Mouse (Mus musculus) midbrain, embryonic 13.5 days (tissue): Measurements from ENCODE around the gene Fosl1. TPM values are rescaled to one million over a fixed set of nuclear protein-coding genes. Genes with fewer than 3 reads are reported as not detected.

Experiments
- ATAC-seq: fragments of 200-750 bp; cut with Nextera tagmentation; 2 replicates; pipeline ENCODE4 v1.8.0; 2017; ENCODE audit warnings: mild to moderate bottlenecking, moderate TSS enrichment, moderate library complexity
- H3K27ac ChIP-seq: fragments of 300-500 bp; sonication (generic); 2 replicates; pipeline ENCODE4 v1.5.1; 2015; ENCODE audit warnings: inconsistent platforms, mild to moderate bottlenecking, moderate library complexity
- H3K27me3 ChIP-seq: fragments of 300-500 bp; sonication (generic); 2 replicates; pipeline ENCODE4 v1.6.1; 2015; ENCODE audit warnings: mild to moderate bottlenecking, inconsistent platforms
- H3K36me3 ChIP-seq: fragments of 300-500 bp; sonication (generic); 2 replicates; pipeline ENCODE4 v1.6.1; 2015; ENCODE audit warnings: mild to moderate bottlenecking, inconsistent platforms
- H3K4me1 ChIP-seq: fragments of 300-500 bp; sonication (generic); replicated peaks from 2 replicates; pipeline ENCODE4 v1.6.1; 2015; ENCODE audit warnings: inconsistent platforms
- H3K4me2 ChIP-seq: fragments of 300-500 bp; sonication (generic); replicated peaks from 2 replicates; pipeline ENCODE4 v1.6.1; 2015; ENCODE audit warnings: moderate library complexity, mild to moderate bottlenecking, inconsistent platforms
- H3K4me3 ChIP-seq: fragments of 300-500 bp; sonication (generic); replicated peaks from 2 replicates; pipeline ENCODE4 v1.5.1; 2015; ENCODE audit warnings: mild to moderate bottlenecking, inconsistent platforms
- H3K9ac ChIP-seq: fragments of 300-500 bp; sonication (generic); replicated peaks from 2 replicates; pipeline ENCODE4 v1.6.1; 2015; ENCODE audit warnings: mild to moderate bottlenecking, inconsistent platforms
- H3K9me3 ChIP-seq: fragments of 300-500 bp; sonication (generic); 2 replicates; pipeline ENCODE4 v1.6.1; 2016; ENCODE audit warnings: mild to moderate bottlenecking, inconsistent platforms
- WGBS: fragments of 180-500 bp; shearing (Covaris S2); methylation state at CpG from one replicate; pipeline ENCODE4 v1.1.7; 2015; 5-methylcytosine and 5-hydroxymethylcytosine counted together
- polyA plus RNA-seq: library from polyadenylated mRNA; unstranded; fragments of >200 nt; fragmentation: Nextera tagmentation; extraction: Ambion mirVana; gene quantifications from 2 replicates; pipeline ENCODE4 v1.2.1, GENCODE M21; 2015

Gene Fosl1
- polyA plus RNA-seq, 1 experiment from 2014 or later, result not detected

GRCm38 (mm10) chr19:5477004-5477667, 29.8 kb downstream of the Fosl1 start:
- no peak overlapping the region for H3K27ac ChIP-seq
- H3K9me3 ChIP-seq, result no peaks in the 10 kb centered on the region
- no peak overlapping the region for H3K4me2 ChIP-seq
- H3K4me3 ChIP-seq, result no peak overlapping the region
- no peaks in the 10 kb centered on the region for H3K27me3 ChIP-seq
- WGBS, result 86% methylated on average over 10 of the region's 10 CpGs
- H3K4me1 ChIP-seq, result peaks cover 27% of the 10 kb centered on the region
- ATAC-seq, result no peak
- no peak overlapping the region for H3K9ac ChIP-seq
- H3K36me3 ChIP-seq, result peaks cover 23% of the 10 kb centered on the region

GRCm38 (mm10) chr19:5477668-5478300, 30.4 kb downstream of the Fosl1 start:
- Histone ChIP-seq H3K27me3 (no peaks in the 10 kb centered on the region), H3K4me3 (no peak overlapping the region), H3K9ac (no peak overlapping the region), H3K4me2 (no peak overlapping the region), H3K9me3 (no peaks in the 10 kb centered on the region), H3K27ac (no peak overlapping the region), H3K36me3 (peaks cover 30% of the 10 kb centered on the region), H3K4me1 (peaks cover 27% of the 10 kb centered on the region)
- WGBS, result 94% methylated on average over 18 of the region's 18 CpGs
- ATAC-seq, result no peak

- no peaks in the 10 kb centered on the region for H3K9me3 ChIP-seq
- H3K27me3 ChIP-seq, result no peaks in the 10 kb centered on the region
- no peak overlapping the region for H3K4me2 ChIP-seq
- 94% methylated on average over 10 of the region's 10 CpGs for WGBS
- no peak overlapping the region for H3K9ac ChIP-seq
- no peak overlapping the region for H3K4me3 ChIP-seq
- peaks cover 12% of the 10 kb centered on the region for H3K4me1 ChIP-seq
- no peak for ATAC-seq
- H3K27ac ChIP-seq, result no peak overlapping the region
- peaks cover 51% of the 10 kb centered on the region for H3K36me3 ChIP-seq
Observed at GRCm38 (mm10) chr19:5480016-5480415, 32.7 kb downstream of the Fosl1 start.

- H3K9me3 ChIP-seq, result no peaks in the 10 kb centered on the region
- H3K27ac ChIP-seq, result no peak overlapping the region
- H3K4me3 ChIP-seq, result no peak overlapping the region
- H3K27me3 ChIP-seq, result no peaks in the 10 kb centered on the region
- H3K36me3 ChIP-seq, result peaks cover 65% of the 10 kb centered on the region
- no peak overlapping the region for H3K9ac ChIP-seq
- H3K4me1 ChIP-seq, result peaks cover 2% of the 10 kb centered on the region
- no peak for ATAC-seq
- H3K4me2 ChIP-seq, result no peak overlapping the region
- 90% methylated on average over 10 of the region's 10 CpGs for whole genome bisulfite sequencing
Observed at GRCm38 (mm10) chr19:5481398-5481797, 34.1 kb downstream of the Fosl1 start.

- no peak for ATAC-seq
- Histone ChIP-seq H3K9me3 (no peaks in the 10 kb centered on the region), H3K27ac (no peak overlapping the region), H3K9ac (no peak overlapping the region), H3K4me2 (no peak overlapping the region), H3K4me1 (peaks cover 20% of the 10 kb centered on the region), H3K27me3 (no peaks in the 10 kb centered on the region), H3K4me3 (no peak overlapping the region), H3K36me3 (peaks cover 56% of the 10 kb centered on the region)
- 96% methylated on average over 19 of the region's 19 CpGs for WGBS
Observed at GRCm38 (mm10) chr19:5483386-5484359, 36.3 kb downstream of the Fosl1 start.

GRCm38 (mm10) chr19:5484496-5484895, 37.1 kb downstream of the Fosl1 start:
- Histone ChIP-seq H3K9me3 (no peaks in the 10 kb centered on the region), H3K4me1 (peaks cover 29% of the 10 kb centered on the region), H3K4me2 (no peak overlapping the region), H3K4me3 (no peak overlapping the region), H3K36me3 (peaks cover 56% of the 10 kb centered on the region), H3K27me3 (no peaks in the 10 kb centered on the region), H3K9ac (no peak overlapping the region), H3K27ac (no peak overlapping the region)
- 92% methylated on average over 5 of the region's 5 CpGs for WGBS
- ATAC-seq, result no peak

GRCm38 (mm10) chr19:5485371-5485770, 38.0 kb downstream of the Fosl1 start:
- Histone ChIP-seq H3K27ac (no peak overlapping the region), H3K4me3 (no peak overlapping the region), H3K9ac (no peak overlapping the region), H3K4me1 (peaks cover 36% of the 10 kb centered on the region), H3K9me3 (no peaks in the 10 kb centered on the region), H3K4me2 (no peak overlapping the region), H3K27me3 (no peaks in the 10 kb centered on the region), H3K36me3 (peaks cover 52% of the 10 kb centered on the region)
- ATAC-seq, result no peak
- WGBS, result 91% methylated on average over 8 of the region's 8 CpGs

GRCm38 (mm10) chr19:5485821-5486220, 38.5 kb downstream of the Fosl1 start:
- peaks cover 36% of the 10 kb centered on the region for H3K4me1 ChIP-seq
- 94% methylated on average over 7 of the region's 7 CpGs for WGBS
- H3K4me3 ChIP-seq, result no peak overlapping the region
- no peak overlapping the region for H3K27ac ChIP-seq
- peaks cover 52% of the 10 kb centered on the region for H3K36me3 ChIP-seq
- H3K9ac ChIP-seq, result no peak overlapping the region
- no peaks in the 10 kb centered on the region for H3K9me3 ChIP-seq
- no peak for ATAC-seq
- H3K27me3 ChIP-seq, result no peaks in the 10 kb centered on the region
- H3K4me2 ChIP-seq, result no peak overlapping the region

- Histone ChIP-seq H3K4me3 (no peak overlapping the region), H3K4me1 (peaks cover 36% of the 10 kb centered on the region), H3K9ac (0 out of 2 replicates have a peak overlapping the region, but pooled peaks have one; percentile 24), H3K36me3 (peaks cover 51% of the 10 kb centered on the region), H3K27ac (0 out of 2 replicates have a peak overlapping the region, but pooled peaks have one; percentile 5), H3K4me2 (no peak overlapping the region), H3K9me3 (no peaks in the 10 kb centered on the region), H3K27me3 (no peaks in the 10 kb centered on the region)
- ATAC-seq, result no peak
- 87% methylated on average over 8 of the region's 8 CpGs for WGBS
Observed at GRCm38 (mm10) chr19:5486286-5486685, 38.9 kb downstream of the Fosl1 start.

- Histone ChIP-seq H3K4me2 (peak overlapping the region; percentile 92; the same call in 1 of the 2 replicates), H3K4me1 (peaks cover 38% of the 10 kb centered on the region), H3K4me3 (no peak overlapping the region), H3K27ac (no peak overlapping the region), H3K36me3 (peaks cover 47% of the 10 kb centered on the region), H3K9me3 (no peaks in the 10 kb centered on the region), H3K27me3 (no peaks in the 10 kb centered on the region), H3K9ac (0 out of 2 replicates have a peak overlapping the region, but pooled peaks have one; percentile 39)
- no peak for ATAC-seq
- WGBS, result 94% methylated on average over 4 of the region's 4 CpGs
Observed at GRCm38 (mm10) chr19:5486771-5487170, 39.4 kb downstream of the Fosl1 start.

- H3K9ac ChIP-seq, result peak within 1 kb of the TSS; percentile 71
- peak within 1 kb of the TSS; percentile 92 for H3K4me2 ChIP-seq
- peak within 1 kb of the TSS; percentile 100 for H3K27ac ChIP-seq
- peak within 1 kb of the TSS; percentile 54 for H3K4me3 ChIP-seq
- H3K4me1 ChIP-seq, result peaks cover 50% of the 10 kb centered on the region
- H3K36me3 ChIP-seq, result peaks cover 48% of the 10 kb centered on the region
- WGBS, result under 1% methylated on average over 39 of the region's 39 CpGs
- H3K9me3 ChIP-seq, result no peaks in the 10 kb centered on the region
- ATAC-seq, result peak; percentile 55
- no peaks in the 10 kb centered on the region for H3K27me3 ChIP-seq
Observed at GRCm38 (mm10) chr19:5487768-5488550, 40.6 kb downstream of the Fosl1 start, which contains the start of gene Mus81. Mus81 (minus strand) TSS chr19:5488402.
